Mouse (Mus musculus) retina, postnatal 1 day (tissue): ENCODE measurements around the gene Wbp1.

Experiments
- DNase-seq: peaks from one replicate; pipeline ENCODE4 v3.0.0-alpha.2; 2012

Wbp1 gene

GRCm38 (mm10) chr6:83120930-83121862, at the start of gene Wbp1:
Gene Wbp1 (minus strand): TSS chr6:83121559.
- DNase-seq: peak; percentile 100

GRCm38 (mm10) chr6:83171063-83171462, 49.7 kb upstream of the Wbp1 start:
- DNase-seq: no peak

DNA sequence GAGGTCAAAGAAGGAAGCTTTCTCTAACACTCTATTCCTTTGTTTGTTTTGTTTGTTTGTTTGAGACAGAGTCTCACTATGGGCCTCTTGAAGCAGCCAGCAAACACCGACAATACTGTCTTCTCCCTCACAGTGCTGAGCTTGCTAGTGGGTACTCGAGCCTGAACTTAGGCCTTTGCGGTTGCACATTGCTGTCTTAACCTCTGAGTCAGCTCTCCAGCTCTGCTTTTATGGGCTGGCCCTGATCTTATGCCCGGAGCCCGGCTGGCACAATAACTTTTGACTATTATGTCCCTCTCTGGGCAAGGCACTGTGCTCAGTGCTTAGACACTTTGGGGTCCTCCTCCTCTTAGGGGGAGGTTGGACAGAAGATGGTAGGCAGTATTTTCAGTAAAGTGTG, 48.5 kb upstream of the Wbp1 start:
- DNase-seq: no peak

GRCm38 (mm10) chr6:83166243-83166630, 44.9 kb upstream of the Wbp1 start:
- DNase-seq: no peak

DNA sequence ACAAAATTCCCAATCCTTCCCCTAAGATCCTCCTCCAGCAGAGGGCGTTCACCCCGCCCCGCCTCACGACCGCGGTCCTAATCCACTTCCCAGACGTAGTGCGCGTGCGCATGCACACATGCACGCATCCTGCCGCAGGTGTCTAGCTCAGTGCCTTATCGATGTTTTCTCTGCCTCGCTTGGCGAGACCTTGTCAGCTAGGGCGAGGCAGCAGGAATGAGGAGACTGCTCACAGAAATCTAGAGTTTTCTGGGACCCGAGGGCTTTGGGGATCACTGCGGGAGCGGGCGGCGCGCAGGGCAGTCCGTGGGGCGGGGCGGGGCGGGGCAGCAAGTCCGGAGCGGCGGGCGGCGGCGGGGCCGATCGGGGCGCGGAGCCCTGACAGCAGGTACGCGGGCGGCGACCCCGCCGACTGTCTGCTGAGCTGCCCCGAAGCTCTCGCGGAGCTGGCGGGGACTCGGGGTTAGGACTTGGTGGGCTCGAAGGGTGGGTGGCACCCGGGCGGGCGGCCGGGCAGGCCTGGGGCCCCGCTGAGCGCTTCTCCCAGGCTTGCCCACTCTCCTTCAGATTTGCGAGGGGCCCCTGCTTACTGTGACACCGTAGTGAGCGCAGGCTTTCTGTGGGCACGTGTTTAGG, 44.4 kb upstream of the Wbp1 start, which contains the start of gene Dctn1:
Dctn1 (plus strand) TSS at position 314 of the 636 bp plus-strand sequence.
- DNase-seq: peak; percentile 96

DNA sequence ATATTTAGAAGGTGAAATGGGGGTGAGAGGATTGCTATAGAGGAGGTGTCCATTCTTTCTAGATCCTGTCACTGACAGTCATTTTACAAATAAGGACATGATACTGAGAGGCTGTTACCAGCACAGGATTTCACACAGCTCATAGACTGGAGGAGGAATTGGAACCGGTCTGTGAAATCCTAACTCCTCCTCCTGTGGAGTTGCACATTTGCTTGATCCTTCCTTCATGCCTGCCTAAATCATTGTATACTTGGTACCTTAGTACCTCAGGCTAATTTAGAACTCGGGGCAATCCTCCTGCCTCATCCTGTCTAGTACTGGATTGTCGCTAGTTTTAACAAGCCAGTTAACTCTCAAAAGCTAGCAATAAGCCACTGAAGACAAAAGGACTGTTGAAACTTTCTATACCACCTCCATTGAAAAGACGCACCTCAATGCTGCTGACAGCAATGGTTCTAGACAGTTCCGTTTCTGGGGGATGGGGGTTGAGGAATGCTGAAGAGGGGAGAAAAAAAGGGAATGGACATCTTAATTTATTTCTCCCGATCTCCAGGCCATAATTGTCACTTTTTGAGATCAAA, 43.8 kb upstream of the Wbp1 start:
- no peak for DNase-seq

- DNase-seq: peak; percentile 83
These were observed 41.3 kb upstream of the Wbp1 start for GRCm38 (mm10) chr6:83162701-83163100.

- peak; percentile 38 for DNase-seq
These were observed 40.7 kb upstream of the Wbp1 start for GRCm38 (mm10) chr6:83161921-83162641.

DNA sequence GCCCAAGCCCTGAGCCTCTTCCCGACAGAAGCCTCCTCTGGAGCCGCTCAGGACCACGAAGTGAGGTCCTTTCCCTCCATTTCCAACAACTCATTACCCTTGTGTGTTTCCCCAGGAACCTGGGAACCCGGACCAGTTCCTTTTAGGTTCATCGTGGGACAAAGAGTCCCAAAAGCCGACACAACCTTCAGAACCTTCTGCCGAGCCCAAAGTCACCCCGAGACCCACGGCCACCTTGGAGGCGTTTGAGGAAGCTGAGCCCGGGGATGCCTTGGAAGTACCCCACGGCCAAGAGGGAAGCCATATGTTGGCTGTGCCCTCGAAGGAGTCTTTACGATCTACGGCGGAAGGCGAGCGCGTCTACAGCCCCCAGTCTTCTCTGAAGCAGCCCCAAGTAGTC, 40.1 kb upstream of the Wbp1 start:
- no peak for DNase-seq

GRCm38 (mm10) chr6:83159456-83159855, 38.1 kb upstream of the Wbp1 start:
- peak; percentile 86 for DNase-seq

DNA sequence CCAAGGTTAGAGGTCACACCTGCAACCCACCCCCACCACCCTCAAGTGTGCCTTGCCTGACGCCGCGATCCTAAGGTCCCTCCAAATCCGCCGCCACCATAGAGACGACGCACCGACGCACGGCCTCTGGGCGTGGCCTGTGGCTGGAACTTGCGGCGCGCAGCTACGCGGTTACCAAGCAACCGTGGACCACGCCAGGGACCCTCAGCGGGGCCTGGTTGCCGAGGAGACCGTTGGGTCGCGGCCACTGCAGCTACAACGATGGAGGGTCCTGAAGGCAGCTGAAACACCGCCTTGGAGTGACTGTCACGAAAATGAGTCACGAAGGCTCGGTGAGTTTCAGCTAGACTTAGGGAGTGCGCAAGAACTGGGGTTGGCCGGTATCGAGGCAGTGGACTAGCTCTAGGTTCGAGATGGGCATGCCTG, 34.9 kb upstream of the Wbp1 start, which contains the start of the genes Wdr54 and 1700003E16Rik:
Wdr54 (minus strand) TSS at position 139 of the 426 bp plus-strand sequence.
1700003E16Rik (plus strand) TSS at position 146 of the 426 bp plus-strand sequence.
- DNase-seq: peak; percentile 95

GRCm38 (mm10) chr6:83155552-83156238, 34.3 kb upstream of the Wbp1 start:
- peak; percentile 50 for DNase-seq

DNA sequence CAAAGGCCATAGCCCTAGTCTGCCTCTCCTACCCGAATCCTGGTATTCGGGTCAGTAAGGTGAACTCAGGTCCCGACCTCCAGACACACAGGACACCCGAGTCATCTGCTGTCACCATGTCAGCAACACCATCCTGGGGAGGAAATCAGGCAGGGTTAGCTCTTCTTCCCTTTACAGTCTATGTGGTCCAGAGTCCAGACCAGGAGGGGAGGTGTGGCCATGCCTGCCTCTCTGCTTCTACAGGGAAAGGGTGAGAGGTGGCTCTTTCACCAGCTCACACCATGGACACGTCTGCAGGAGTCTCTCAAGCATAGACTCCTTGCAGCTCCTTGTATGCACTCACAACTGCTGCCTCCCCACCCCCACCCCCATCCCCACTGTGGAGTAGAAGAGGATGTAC, 32.1 kb upstream of the Wbp1 start:
- DNase-seq: no peak

GRCm38 (mm10) chr6:83153038-83153437, 31.7 kb upstream of the Wbp1 start:
- DNase-seq: no peak

- peak; percentile 35 for DNase-seq
These were observed 30.4 kb upstream of the Wbp1 start for GRCm38 (mm10) chr6:83151721-83152120.

DNA sequence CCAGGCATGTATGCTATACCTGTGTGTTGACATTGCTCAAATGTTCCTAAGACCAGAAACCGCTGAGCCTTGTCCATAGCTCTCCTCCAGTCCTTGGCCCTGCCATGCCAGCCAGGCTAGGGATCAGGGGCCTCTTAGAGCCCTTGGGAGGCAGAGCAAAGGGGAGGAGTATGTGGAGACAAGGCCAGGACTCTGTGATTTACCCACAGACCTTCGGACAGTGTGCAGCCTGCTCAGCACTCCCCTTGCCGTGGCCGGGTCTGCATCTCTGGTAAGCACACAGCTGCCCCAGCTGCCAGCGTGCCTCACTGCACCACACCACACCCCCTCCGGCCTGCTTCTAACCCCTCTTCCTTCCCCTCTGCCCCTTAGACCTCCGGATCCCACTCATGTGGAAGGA, 25.9 kb upstream of the Wbp1 start:
- no peak for DNase-seq

DNA sequence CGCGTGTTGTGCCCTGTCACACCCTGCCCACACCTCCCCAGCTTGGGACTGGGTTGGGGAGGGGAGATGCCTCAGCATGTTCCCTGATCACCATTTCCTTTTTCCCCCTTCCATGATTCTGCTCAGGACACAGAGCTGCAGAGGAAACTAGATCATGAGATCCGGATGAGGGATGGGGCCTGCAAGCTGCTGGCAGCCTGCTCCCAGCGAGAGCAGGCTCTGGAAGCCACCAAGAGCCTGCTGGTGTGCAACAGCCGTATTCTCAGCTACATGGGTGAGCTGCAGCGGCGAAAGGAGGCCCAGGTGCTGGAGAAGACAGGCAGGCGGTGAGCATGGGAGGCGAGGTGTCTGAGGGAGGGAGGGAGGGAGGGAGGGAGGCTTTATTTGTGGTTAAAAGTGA, 24.4 kb upstream of the Wbp1 start:
- no peak for DNase-seq

GRCm38 (mm10) chr6:83145209-83145608, 23.9 kb upstream of the Wbp1 start:
- DNase-seq: no peak

GRCm38 (mm10) chr6:83142886-83143285, 21.5 kb upstream of the Wbp1 start:
- no peak for DNase-seq

- peak; percentile 56 for DNase-seq
These were observed 20.9 kb upstream of the Wbp1 start for GRCm38 (mm10) chr6:83142211-83142731.

GRCm38 (mm10) chr6:83141636-83142035, 20.3 kb upstream of the Wbp1 start:
- DNase-seq: peak; percentile 44

GRCm38 (mm10) chr6:83140044-83140443, 18.7 kb upstream of the Wbp1 start:
- no peak for DNase-seq
